Mouse (Mus musculus) stomach, embryonic 15.5 days (tissue): ENCODE data around the gene Sgcd. TPM values are rescaled to one million over a fixed set of nuclear protein-coding genes. Genes with fewer than 3 reads are reported as not detected.

ENCODE experiments used
- ATAC-seq: fragments of 200-750 bp; cut with Nextera tagmentation; 2 replicates; pipeline ENCODE4 v1.8.0; 2017; ENCODE audit warnings: low read depth, moderate number of reproducible peaks, moderate TSS enrichment; ENCODE audit not compliant: insufficient read depth, low FRiP score
- H3K27ac ChIP-seq: fragments of 300-500 bp; sonication (generic); 2 replicates; pipeline ENCODE4 v1.5.1; 2015; ENCODE audit warnings: mild to moderate bottlenecking, inconsistent platforms
- H3K27me3 ChIP-seq: fragments of 300-500 bp; sonication (generic); replicated peaks from 2 replicates; pipeline ENCODE4 v1.6.1; 2015; ENCODE audit warnings: inconsistent platforms
- H3K36me3 ChIP-seq: fragments of 300-500 bp; sonication (generic); 2 replicates; pipeline ENCODE4 v1.6.1; 2015; ENCODE audit warnings: inconsistent platforms
- H3K4me1 ChIP-seq: fragments of 300-500 bp; sonication (generic); 2 replicates; pipeline ENCODE4 v1.6.1; 2015; ENCODE audit warnings: inconsistent platforms
- H3K4me2 ChIP-seq: fragments of 300-500 bp; sonication (generic); 2 replicates; pipeline ENCODE4 v1.6.1; 2015; ENCODE audit warnings: mild to moderate bottlenecking, inconsistent platforms
- H3K4me3 ChIP-seq: fragments of 300-500 bp; sonication (generic); replicated peaks from 2 replicates; pipeline ENCODE4 v1.5.1; 2015; ENCODE audit warnings: inconsistent platforms
- H3K9ac ChIP-seq: fragments of 300-500 bp; sonication (generic); 2 replicates; pipeline ENCODE4 v1.6.1; 2015; ENCODE audit warnings: inconsistent platforms
- H3K9me3 ChIP-seq: fragments of 300-500 bp; sonication (generic); 2 replicates; pipeline ENCODE4 v1.6.1; 2016; ENCODE audit warnings: inconsistent platforms
- WGBS: fragments of 180-500 bp; shearing (Covaris S2); methylation state at CpG from one replicate; pipeline ENCODE4 v1.1.7; 2015; 5-methylcytosine and 5-hydroxymethylcytosine counted together
- polyA plus RNA-seq: library from polyadenylated mRNA; unstranded; fragments of >200 nt; fragmentation: Nextera tagmentation; extraction: Ambion mirVana; gene quantifications from 2 replicates; pipeline ENCODE4 v1.2.1, GENCODE M21; 2015

Gene Sgcd
- polyA plus RNA-seq, 1 experiment from 2014 or later, result 4.3 TPM

DNA sequence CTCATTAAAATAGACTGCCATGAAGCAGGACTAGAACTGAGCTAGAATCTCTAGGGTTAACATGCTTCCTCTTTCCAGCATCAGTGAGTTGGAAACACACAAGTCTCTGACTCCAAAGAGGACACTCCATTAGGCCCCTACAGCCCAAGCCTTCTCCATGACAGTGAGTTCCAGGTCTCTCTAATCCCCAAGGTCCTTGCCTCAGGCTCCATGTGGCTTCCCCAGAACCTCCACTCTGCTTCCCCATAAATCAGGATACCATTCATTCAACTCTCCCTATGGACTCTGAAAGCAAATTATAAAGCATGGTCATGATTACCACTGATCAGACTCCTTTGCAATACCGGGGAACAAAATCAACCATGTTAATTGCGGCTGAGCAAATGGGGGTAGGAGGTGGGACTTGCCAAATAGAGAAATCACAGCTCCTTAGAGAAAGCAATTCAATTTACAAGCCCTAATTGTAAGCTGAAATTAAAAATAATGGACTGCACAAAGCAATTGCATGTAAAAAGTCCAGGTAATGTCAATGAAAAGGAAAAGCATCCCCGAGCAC is 97.1 kb downstream of the Sgcd start:
- no peak overlapping the region for H3K9ac ChIP-seq
- no peaks in the 10 kb centered on the region for H3K9me3 ChIP-seq
- no peaks in the 10 kb centered on the region for H3K27me3 ChIP-seq
- H3K4me1 ChIP-seq, result no peaks in the 10 kb centered on the region
- no peaks in the 10 kb centered on the region for H3K36me3 ChIP-seq
- no peak overlapping the region for H3K4me2 ChIP-seq
- H3K4me3 ChIP-seq, result no peak overlapping the region
- H3K27ac ChIP-seq, result no peak overlapping the region
- WGBS, result 88% methylated on average over 3 of the region's 3 CpGs
- no peak for ATAC-seq

GRCm38 (mm10) chr11:47890315-47890714 is 98.5 kb downstream of the Sgcd start:
- Histone ChIP-seq H3K27me3 (no peaks in the 10 kb centered on the region), H3K4me2 (no peak overlapping the region), H3K9ac (no peak overlapping the region), H3K4me1 (no peaks in the 10 kb centered on the region), H3K27ac (no peak overlapping the region), H3K36me3 (no peaks in the 10 kb centered on the region), H3K9me3 (no peaks in the 10 kb centered on the region), H3K4me3 (no peak overlapping the region)
- ATAC-seq, result no peak
- 51% methylated on average over 2 of the region's 2 CpGs for WGBS

DNA sequence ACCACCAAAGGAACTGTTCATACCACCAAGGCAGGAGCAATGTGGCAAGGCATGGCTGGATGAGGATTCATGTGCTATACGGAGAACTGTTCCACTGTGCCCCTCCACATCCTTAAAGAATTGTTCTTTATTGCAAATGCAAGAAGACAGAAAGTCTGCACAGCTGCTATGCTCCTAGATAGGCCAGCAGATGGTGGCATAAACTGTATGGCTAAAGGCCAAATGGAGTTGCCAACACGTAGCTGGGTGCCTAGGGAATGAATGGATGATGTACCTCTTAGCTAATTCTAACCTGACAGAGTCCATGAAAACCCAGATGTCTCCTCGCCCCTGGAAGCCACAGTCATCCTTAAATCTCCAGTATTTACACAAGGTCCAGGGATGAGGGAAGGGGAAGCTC is 103.5 kb downstream of the Sgcd start:
- Histone ChIP-seq H3K36me3 (no peaks in the 10 kb centered on the region), H3K4me2 (no peak overlapping the region), H3K9me3 (no peaks in the 10 kb centered on the region), H3K27me3 (no peaks in the 10 kb centered on the region), H3K9ac (no peak overlapping the region), H3K4me1 (no peaks in the 10 kb centered on the region), H3K27ac (no peak overlapping the region), H3K4me3 (no peak overlapping the region)
- 61% methylated on average over 3 of the region's 3 CpGs for WGBS
- ATAC-seq, result no peak

DNA sequence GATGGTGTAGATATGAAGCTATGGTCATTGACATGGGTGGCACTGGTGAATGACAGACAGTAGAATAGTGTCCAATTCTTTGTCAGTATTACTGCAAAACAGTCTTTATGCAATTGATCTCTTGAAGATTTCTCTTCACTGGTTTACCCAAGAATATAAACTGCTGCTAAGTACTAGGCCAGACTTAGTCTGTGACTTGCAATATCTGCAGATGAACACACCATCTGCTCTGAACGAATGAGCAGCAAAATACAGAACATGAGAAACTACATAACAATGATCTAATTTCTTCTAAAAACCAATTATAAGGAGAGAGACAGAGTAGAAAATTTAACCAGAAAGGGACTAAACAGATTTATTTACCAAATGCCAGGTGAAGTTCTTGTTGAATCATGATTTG is 105.2 kb downstream of the Sgcd start:
- Histone ChIP-seq H3K4me2 (no peak overlapping the region), H3K4me3 (no peak overlapping the region), H3K9me3 (no peaks in the 10 kb centered on the region), H3K27me3 (no peaks in the 10 kb centered on the region), H3K9ac (no peak overlapping the region), H3K36me3 (no peaks in the 10 kb centered on the region), H3K4me1 (no peaks in the 10 kb centered on the region), H3K27ac (no peak overlapping the region)
- ATAC-seq, result no peak
- 80% methylated on average over 1 of the region's 1 CpGs for WGBS

DNA sequence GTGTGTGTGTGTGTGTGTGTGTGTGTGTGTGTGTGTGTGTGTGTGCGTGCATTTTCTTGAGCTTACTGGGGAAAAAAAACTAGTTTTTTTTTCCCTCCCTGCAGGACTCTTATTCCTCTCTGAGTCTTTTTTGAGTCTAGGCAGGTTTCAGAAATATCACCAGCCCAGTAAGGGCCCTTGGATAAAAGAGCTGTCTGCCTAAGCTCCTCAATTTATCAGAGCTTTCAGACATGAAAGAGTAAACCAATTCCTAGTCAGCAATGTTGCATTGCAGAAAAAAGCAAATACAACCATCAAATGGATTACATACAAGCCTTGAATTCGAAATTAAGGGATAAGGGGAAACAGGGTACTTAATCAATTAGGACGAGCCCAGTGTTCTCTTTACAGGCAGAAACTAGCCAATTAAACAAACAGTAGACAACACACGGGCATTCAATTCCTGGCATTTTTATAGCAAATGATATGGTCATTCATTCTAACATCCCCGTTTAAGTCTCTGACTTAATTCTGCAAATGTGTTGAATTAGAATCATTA is 112.1 kb downstream of the Sgcd start:
- Histone ChIP-seq H3K9me3 (no peaks in the 10 kb centered on the region), H3K36me3 (no peaks in the 10 kb centered on the region), H3K4me1 (no peaks in the 10 kb centered on the region), H3K4me2 (no peak overlapping the region), H3K27ac (no peak overlapping the region), H3K27me3 (no peaks in the 10 kb centered on the region), H3K9ac (no peak overlapping the region), H3K4me3 (no peak overlapping the region)
- ATAC-seq, result no peak
- 43% methylated on average over 5 of the region's 5 CpGs for WGBS

- Histone ChIP-seq H3K9ac (no peak overlapping the region), H3K27ac (no peak overlapping the region), H3K36me3 (no peaks in the 10 kb centered on the region), H3K9me3 (no peaks in the 10 kb centered on the region), H3K4me3 (no peak overlapping the region), H3K4me2 (no peak overlapping the region), H3K4me1 (no peaks in the 10 kb centered on the region), H3K27me3 (no peaks in the 10 kb centered on the region)
- ATAC-seq, result no peak
- WGBS, result 53% methylated on average over 3 of the region's 3 CpGs
These were observed 142.9 kb downstream of the Sgcd start for GRCm38 (mm10) chr11:47845894-47846293.

DNA sequence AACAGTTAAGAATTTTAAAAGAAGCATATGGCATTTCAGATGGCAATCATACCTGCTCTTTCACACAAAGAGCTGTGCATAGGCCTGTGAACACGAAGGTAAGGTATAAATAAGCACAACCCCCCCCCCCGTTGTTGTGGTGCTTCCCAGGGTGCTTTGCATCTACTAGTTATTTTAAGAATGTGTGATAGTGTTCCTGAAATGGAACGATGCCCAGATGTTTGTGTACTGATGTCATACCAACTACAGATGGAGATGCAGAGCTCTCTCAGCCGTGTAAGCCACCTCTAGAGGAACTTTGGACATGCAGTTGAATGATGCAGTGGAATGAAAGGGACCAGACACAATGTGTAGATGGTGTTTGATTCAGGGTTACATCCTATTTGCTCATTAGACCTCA is 155.5 kb downstream of the Sgcd start:
- H3K27ac ChIP-seq, result no peak overlapping the region
- no peaks in the 10 kb centered on the region for H3K9me3 ChIP-seq
- no peak overlapping the region for H3K9ac ChIP-seq
- no peaks in the 10 kb centered on the region for H3K36me3 ChIP-seq
- no peaks in the 10 kb centered on the region for H3K4me1 ChIP-seq
- no peak overlapping the region for H3K4me2 ChIP-seq
- ATAC-seq, result no peak
- WGBS, result 51% methylated on average over 4 of the region's 4 CpGs
- no peaks in the 10 kb centered on the region for H3K27me3 ChIP-seq
- no peak overlapping the region for H3K4me3 ChIP-seq

DNA sequence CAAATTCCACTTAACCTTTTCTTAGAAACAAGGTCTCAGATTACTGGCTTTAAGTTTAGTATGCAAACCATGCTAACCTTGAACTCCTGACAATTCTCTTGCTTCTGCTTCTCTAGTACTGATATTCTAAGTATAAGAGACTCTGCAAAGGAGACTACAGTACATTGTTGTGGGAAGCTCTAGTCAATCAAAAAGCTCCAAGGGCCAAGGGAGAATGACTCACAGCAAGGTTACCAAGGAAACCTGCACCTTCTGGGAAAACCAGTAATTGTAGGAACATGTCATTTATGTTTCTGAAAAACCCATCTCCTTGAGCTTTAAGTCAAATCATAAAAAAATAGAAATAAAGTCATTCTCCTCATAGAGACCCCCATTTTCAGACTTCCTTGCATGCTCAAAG is 178.5 kb downstream of the Sgcd start:
- ATAC-seq, result no peak
- Histone ChIP-seq H3K27ac (no peak overlapping the region), H3K27me3 (no peaks in the 10 kb centered on the region), H3K4me1 (no peaks in the 10 kb centered on the region), H3K9me3 (no peaks in the 10 kb centered on the region), H3K4me2 (no peak overlapping the region), H3K9ac (no peak overlapping the region), H3K4me3 (no peak overlapping the region), H3K36me3 (no peaks in the 10 kb centered on the region)

DNA sequence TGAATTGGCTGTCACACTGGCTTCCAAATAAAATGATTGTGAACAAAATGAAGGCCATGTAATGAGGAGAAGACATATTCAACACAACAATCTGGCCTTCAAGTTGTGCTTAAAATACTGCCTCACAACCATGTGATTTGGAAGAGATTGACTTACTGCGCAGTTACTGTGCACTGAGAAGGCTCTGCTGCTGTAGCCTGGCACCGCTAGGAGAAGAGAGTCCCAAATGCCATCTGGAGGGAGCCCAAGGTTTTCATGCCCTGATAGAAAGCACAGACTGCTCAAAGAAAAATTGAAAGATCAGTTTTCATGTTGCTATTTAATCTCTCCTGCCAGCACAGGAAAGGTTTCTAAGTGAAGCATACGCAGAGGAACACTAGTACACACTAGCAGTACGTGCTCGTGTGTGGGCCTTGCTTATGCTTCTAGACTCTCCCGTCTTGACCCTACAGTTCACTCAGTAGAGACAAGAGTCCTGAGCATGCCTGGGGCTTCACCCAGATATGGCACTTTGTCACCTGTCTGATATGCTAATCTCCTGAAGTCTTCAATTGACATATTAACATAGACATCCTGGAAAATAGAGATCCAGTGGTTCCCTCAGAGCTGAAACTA is 184.6 kb downstream of the Sgcd start:
- Histone ChIP-seq H3K9me3 (no peaks in the 10 kb centered on the region), H3K9ac (no peak overlapping the region), H3K27ac (no peak overlapping the region), H3K27me3 (no peaks in the 10 kb centered on the region), H3K4me2 (no peak overlapping the region), H3K4me1 (no peaks in the 10 kb centered on the region), H3K36me3 (no peaks in the 10 kb centered on the region), H3K4me3 (no peak overlapping the region)
- 83% methylated on average over 6 of the region's 6 CpGs for WGBS
- no peak for ATAC-seq

- Histone ChIP-seq H3K4me1 (no peaks in the 10 kb centered on the region), H3K27ac (no peak overlapping the region), H3K9ac (no peak overlapping the region), H3K36me3 (no peaks in the 10 kb centered on the region), H3K9me3 (no peaks in the 10 kb centered on the region), H3K4me3 (no peak overlapping the region), H3K27me3 (no peaks in the 10 kb centered on the region), H3K4me2 (no peak overlapping the region)
- WGBS, result 74% methylated on average over 4 of the region's 4 CpGs
- no peak for ATAC-seq
These were observed 210.9 kb downstream of the Sgcd start for GRCm38 (mm10) chr11:47777916-47778226.

DNA sequence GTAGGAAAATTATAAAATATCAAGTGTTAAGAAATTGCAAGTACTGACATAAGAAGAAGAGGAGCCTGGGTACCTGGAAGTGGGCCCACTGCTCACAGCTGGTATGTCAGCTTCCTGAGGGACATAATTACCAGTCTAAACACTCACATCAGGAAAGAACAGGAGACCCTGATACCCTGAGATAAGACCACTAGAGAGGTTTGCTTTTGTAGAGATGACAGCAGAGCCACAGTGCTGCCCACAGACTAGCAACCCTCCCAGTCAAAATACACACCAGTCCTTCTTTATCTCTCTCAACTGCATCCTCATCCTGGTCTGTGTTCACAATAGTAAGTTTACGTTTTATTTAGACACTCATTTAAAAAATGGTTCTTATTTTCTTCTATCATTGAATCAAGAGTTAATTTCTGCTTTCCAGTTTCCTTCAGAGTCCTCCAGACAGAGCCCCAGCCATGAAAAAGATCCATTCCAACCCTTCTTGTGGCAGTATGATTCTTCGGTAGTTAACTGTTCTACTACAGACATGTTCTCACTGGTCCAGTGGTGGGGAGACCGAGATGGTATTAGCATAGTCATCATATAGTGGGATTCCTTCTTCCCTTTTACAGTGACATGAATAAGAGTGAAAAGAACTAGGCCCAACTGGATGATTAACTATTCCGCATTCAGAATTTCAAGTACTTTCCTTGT is 211.4 kb downstream of the Sgcd start:
- Histone ChIP-seq H3K4me2 (no peak overlapping the region), H3K27me3 (no peaks in the 10 kb centered on the region), H3K9me3 (no peaks in the 10 kb centered on the region), H3K4me1 (no peaks in the 10 kb centered on the region), H3K9ac (no peak overlapping the region), H3K4me3 (no peak overlapping the region), H3K36me3 (no peaks in the 10 kb centered on the region), H3K27ac (no peak overlapping the region)
- ATAC-seq, result no peak
- 77% methylated on average over 4 of the region's 4 CpGs for WGBS

DNA sequence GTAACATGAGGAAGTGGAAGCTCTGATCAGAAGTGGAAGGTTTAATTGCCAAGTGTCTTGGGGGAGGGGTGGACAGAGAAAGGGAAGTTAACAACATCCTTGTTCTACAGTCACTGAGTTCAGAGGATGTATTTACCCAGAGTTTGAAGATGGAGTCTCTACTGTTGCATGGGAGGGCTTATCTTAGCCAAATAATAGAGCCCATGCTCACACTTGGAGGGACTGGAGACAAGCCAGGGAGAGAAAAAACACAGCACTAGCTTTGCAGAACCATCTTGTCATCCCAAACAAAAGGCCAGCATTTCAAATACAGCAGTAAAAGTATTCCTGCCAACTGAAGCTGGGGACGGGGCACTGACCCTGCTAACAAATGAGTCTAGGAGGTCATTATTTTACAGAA is 212.8 kb downstream of the Sgcd start:
- Histone ChIP-seq H3K27ac (no peak overlapping the region), H3K27me3 (no peaks in the 10 kb centered on the region), H3K4me1 (no peaks in the 10 kb centered on the region), H3K4me3 (no peak overlapping the region), H3K4me2 (no peak overlapping the region), H3K9me3 (no peaks in the 10 kb centered on the region), H3K9ac (no peak overlapping the region), H3K36me3 (no peaks in the 10 kb centered on the region)
- 46% methylated on average over 1 of the region's 1 CpGs for WGBS
- no peak for ATAC-seq
